Mouse (Mus musculus): ENCODE data around the gene Chst11. TPM values are rescaled to one million over a fixed set of nuclear protein-coding genes. Genes with fewer than 3 reads are reported as not detected.

The Chst11 gene
- total RNA-seq, 2 experiments from 2014 or later = 29.9 to 33.3 TPM

DNA sequence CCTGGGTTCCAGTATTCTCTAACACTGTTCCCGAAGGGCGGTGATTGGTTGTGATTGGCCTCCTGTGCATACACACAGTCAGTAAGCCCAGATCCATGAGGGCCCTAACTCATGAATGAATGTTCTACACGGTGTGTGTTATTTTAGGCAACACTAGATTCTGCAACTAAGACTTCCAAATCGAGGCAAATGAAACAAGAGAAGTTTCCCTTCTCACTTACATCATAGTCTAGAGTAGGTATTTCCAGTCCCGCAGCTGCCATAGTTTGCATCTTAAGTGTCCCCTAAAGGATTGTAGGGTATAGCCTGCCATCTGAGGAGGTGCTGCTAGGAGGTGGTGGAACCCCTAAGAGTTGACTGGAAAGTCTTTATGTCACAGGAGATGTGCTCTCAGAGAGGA lies 40.9 kb downstream of the Chst11 start:
- no peak for DNase-seq (ENCODE audit: low spot score in 2 of 2)
- intact Hi-C loops (cut with DNase I) = no loop called here

DNA sequence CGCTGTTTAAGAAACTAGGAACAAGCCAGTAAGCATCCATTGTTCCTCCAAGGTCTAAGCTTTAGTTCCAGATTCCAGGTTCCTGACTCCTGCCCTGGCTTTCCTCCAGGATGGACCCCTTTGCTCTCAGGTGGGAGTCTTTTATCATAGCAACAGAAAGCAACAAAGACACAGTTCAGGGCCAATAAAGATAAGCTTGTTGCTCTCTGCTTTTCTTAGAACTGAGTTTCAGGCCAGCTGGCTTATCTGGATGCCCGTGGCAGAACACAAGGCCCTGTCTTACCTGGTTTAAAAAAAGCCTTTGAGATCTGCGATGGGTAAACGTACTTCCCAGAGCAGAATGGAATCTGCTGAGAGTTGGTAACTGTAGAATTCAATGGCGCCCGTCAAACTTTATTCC lies 42.4 kb downstream of the Chst11 start:
- DNase-seq (ENCODE audit: low spot score in 2 of 2) = no peak
- intact Hi-C loops (cut with DNase I) = no loop called here

DNA sequence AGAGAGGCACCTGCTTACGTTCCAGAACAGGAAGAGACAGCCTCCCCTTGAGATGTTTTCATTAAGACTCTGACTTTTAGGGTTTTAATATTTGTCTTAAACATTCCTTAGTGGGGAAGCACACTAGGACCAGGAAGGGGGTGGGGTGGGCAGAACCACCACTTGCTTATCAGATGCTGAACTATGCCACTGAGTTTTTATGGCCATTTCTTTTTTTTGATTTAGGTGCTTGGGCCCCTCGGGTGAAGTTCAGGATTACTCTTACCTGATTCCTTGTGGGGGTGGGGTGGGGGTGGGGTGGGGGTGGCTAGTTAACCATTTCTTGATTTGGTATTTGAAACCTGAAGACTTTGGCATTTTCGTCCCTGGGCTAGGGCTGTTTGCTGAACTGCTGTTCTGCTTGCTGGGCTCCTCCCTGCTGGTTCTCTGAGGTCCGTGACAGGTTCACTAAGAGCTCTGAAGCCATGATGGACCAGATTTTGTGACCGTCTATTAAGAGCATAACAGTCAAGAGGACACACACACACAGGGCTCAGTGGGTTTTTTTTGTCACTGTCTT lies 44.9 kb downstream of the Chst11 start:
- no peak for DNase-seq (ENCODE audit: low spot score in 2 of 2)
- intact Hi-C loops (cut with DNase I) = no loop called here

DNA sequence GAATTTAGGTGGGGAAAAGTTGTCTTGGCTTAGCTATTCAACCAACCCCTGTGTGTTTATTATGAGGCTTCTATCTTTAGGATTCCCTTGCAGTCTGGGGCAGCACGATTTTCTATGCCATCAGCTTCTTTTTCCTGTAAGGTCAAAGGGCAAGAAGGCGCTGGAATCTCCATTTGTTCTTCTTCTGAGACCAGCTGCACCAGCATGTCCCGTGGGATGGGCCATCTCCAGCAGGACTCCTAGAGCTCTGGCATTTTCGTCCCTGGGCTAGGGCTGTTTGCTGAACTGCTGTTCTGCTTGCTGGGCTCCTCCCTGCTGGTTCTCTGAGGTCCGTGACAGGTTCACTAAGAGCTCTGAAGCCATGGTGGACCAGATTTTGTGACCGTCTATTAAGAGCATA lies 45.6 kb downstream of the Chst11 start:
- no peak for DNase-seq (ENCODE audit: low spot score in 2 of 2)
- intact Hi-C loops (cut with DNase I) = no loop called here

DNA sequence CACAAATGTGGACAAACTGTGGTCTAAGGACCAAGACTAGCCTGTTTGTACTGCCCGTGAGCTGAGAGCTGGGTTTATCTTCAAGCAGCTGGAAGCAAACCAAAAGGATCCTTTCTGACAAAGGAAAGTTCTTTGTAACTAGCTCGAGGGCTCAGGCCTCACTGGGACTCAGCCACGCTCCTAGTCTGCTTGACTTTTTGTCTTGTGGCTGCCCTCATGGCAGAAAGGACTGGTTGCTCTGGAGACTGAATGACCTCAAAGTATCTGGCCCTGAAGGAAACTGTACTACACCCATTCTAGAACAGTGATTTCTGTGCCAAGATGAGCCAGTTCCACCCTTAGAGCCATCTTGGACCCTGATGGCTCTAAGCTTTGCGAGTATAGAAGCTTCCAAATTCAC lies 46.3 kb downstream of the Chst11 start:
- DNase-seq (ENCODE audit: low spot score in 2 of 2) = no peak

DNA sequence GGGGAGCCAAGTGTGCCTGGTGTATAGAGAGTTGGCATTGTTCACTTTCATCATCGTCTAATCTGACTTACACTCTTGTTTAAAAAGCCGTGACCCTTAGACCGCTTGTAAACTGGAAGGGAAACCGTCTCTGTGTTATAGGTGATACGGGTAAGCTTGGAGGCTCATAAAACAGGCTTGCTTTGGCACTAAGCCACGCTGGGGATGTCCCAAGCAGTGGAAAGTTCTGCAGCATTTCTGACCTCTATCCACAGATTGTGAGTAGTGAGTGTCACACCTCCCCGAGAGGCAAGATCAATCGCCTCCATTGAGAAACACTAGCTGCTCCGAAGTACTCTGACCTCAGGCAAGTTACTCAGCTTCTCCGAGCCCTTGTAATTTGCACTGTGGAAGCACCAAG lies 47.3 kb downstream of the Chst11 start:
- no peak for DNase-seq (ENCODE audit: low spot score in 2 of 2)
- intact Hi-C loops (cut with DNase I) = no loop called here

More for the DNA sequence above, 46.3 kb downstream of the Chst11 start:
- intact Hi-C loops (cut with DNase I) = no loop called here

DNA sequence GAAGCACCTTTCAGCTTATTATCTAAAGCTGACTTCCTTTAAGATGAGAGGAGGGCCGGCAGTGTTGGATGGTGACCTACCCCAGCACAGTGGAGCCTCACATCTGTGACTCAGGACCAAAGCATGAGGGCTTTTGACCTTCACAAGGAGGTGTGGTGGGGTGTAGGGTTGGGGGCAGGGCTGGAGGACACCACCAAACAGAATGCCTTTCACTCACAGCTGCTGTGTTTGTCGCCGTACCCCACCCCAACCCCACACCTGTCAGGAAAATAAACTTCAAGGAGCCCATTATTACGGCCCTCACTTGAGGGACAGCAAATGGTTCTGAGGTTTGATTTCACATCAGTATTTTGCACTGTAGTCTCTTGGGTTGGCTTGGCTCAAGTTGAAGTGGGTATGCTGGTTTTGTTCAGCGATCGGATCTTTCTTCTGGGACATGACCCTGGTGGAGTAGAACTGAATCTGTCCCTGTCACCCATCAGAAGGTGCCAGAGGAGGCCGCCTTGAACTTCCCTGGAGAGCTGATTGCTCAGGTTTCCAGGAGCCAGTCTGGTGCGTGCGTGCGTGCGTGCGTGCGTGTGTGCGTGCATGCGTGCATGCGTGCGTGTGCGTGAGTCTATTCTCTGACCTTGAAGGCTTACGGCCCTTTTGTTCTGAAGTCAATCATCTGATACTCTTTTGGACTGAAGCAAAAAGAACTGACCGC lies 51.2 kb downstream of the Chst11 start:
- DNase-seq (ENCODE audit: low spot score in 2 of 2) = no peak
- intact Hi-C loops (cut with DNase I) = loop anchor here (5.0 kb wide), 1 partner anchor 49 kb away; the partner anchor contains the start of gene Chst11

DNA sequence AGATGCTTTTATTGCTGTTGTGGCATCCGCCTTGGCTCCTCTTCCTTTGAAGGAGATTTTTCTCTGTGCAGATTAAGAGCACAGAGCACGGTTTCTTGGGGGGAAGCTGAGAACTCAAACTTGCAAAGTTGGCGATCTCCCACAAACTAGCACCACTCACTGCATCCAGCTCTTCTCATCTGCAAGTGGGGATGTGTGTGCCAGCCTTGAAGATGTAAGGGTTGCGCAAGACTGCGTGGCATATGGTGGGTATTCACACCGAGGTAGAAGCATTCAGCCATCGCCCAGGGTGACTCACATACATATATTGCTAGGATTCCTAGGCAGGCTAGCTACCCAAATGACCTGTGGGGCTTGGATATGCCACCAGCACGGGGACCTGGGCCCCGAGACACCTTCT lies 52.9 kb downstream of the Chst11 start:
- peak; percentile 66 for DNase-seq (ENCODE audit: low spot score in 2 of 2)
- intact Hi-C loops (cut with DNase I) = loop anchor here (5.0 kb wide), 1 partner anchor 51 kb away; the partner anchor contains the start of gene Chst11

DNA sequence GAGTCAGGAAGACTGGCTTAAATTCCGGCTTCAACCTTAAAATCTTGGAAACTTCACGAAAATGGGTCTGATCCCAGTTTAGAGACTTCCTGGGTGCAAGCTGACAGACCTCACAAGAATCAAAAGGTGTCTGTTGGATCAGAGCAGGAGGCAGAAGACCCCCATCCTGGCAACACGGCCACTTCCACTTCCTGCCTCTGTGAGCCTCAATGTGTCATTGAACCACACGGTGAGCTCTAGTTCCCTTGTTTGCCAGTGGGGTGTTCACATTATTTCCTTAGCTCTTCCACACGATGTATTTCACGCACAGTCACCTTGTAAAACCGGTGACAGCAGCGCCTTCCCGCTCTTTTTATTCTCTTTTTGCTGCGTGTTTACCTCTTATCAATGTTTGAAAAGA lies 54.1 kb downstream of the Chst11 start:
- intact Hi-C loops (cut with DNase I) = loop anchor here (5.0 kb wide), 1 partner anchor 52 kb away; the partner anchor contains the start of gene Chst11
- no peak for DNase-seq (ENCODE audit: low spot score in 2 of 2)

DNA sequence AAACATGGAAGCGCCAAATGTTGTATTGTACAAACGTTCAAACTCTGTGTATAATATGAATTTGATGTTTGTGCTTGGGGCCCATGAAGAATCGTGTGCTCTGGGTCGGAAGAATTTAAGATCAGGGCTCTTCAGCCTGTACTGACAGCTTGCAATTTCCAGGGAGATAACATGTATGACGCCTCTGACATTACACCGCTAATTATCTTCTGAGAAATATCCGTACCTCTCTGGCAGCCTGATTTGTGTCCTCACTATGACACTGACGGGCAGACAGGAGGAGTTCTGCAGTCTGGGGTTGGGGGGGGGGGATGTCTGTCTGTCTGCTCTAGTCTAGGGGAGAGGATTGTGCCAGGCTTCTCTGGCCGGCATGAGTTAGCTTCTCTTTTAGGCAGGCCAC lies 56.6 kb downstream of the Chst11 start:
- DNase-seq (ENCODE audit: low spot score in 2 of 2) = no peak
- intact Hi-C loops (cut with DNase I) = loop anchor here (10.0 kb wide), 1 partner anchor 53 kb away; no protein-coding TSS in a partner anchor

DNA sequence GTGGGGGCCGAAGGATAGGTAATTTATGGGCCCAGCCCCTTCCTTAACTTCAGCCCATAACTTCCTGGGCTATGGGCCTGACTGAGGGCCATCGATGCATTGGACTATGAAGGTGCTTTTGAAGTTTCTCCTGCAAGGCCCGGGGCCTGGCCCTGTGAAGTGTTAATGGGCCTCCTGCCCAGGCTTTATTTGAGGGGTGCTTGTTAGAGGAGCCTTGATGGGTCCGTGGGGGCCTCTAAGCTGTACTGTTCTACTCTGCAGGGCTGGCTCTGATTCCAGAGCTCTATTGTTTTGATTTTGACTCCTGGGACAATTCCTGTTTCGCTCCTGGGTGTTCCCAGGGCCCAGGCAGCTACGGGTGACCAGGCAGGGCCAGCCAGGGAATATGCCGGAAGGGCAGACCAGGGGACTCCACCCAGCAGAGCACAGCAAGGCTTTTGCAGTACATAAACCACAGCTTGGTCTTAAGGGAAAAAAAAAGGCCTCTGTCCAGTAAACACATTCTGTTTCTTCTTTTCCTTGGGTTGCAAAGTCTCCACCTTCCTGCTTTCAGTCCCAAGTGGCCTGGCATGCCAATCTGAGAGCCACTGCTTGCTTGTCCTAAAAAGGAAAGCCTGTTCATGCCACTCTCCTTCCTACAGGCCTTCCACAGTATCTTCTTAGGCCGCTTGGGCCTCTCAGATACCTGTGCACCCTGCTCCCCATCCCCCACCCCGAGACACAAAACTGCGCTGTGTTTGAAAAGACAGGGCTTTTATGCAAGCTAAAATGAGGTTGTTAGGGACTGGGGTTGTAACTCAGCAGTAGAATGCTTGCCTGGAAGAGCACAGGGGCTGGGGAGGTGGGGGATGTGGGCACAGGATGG lies 57.5 kb downstream of the Chst11 start:
- intact Hi-C loops (cut with DNase I) = loop anchor here (10.0 kb wide), 1 partner anchor 52 kb away; no protein-coding TSS in a partner anchor
- DNase-seq (ENCODE audit: low spot score in 2 of 2) = no peak

DNA sequence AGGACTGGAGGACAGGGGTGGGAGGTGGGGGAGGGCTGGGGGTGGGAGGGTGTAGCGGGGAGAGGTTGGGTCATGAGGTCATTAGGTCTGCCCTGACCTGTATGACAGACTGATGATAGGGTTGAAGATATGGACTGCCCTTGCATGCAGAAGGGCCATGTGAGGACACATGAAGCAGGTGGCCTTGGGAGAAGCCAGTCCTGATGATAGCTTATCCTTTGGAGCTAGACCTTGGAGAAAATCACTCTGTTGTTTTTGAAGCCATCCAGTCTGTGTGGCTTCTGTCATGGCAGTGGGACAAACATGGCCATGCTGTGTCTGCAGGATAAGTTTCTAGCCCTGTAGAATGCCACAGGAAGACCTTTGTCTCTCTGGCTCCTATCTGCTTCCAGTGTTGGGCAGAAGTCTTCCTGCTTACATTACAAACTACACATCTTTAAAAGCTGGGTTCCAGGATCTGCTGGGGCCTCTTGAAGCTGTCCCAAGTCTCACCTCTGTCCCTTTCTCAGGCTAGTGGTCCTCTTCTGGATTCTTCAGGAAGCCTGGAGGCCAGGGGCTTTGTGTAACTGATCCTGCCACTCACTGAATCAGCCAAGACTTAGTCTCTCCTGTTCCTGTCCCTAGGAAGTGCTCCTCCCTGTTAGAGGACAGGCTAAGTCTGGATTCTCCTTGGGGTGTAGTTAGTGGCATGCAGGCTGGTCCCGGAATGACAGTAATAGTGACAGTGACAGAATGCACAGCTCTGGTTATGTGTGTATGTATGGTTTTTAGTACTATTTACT lies 58.4 kb downstream of the Chst11 start:
- intact Hi-C loops (cut with DNase I) = loop anchor here (10.0 kb wide), 1 partner anchor 51 kb away; no protein-coding TSS in a partner anchor
- DNase-seq (ENCODE audit: low spot score in 2 of 2) = no peak

DNA sequence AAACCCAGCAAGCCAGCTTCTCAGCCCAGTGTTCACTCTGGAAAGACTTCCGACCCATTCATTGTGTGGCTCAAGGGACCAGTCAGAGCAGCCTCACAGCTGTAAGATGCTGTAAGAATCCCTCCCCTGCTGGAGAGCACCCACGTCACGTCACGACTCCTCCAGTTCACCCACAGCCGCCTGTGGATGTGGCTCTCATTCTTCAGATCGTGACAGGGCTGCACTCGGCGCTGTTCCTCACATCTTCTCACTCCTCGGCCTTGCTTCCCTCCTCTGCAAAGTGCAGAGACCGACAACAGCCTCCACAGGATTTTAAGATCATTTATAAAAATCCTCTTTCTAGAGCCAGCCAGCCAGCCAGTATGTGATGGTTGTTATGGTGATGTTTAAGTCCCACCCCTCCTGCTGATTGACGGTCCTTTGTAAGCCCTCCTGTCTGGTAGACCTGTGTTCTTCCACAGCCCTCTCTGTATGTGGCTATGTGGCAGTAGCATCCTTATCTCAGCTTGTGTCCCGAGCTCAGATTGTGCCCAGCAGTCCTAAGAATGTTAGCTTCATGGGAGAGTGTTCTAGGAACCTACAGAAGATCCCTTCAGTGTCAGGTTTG lies 64.0 kb downstream of the Chst11 start:
- peak; percentile 57 to 71 for DNase-seq (ENCODE audit: low spot score in 2 of 2)
- intact Hi-C loops (cut with DNase I) = loop anchor here (1.0 to 10.0 kb wide), 2 partner anchors 45 to 46 kb away; no protein-coding TSS in a partner anchor

DNA sequence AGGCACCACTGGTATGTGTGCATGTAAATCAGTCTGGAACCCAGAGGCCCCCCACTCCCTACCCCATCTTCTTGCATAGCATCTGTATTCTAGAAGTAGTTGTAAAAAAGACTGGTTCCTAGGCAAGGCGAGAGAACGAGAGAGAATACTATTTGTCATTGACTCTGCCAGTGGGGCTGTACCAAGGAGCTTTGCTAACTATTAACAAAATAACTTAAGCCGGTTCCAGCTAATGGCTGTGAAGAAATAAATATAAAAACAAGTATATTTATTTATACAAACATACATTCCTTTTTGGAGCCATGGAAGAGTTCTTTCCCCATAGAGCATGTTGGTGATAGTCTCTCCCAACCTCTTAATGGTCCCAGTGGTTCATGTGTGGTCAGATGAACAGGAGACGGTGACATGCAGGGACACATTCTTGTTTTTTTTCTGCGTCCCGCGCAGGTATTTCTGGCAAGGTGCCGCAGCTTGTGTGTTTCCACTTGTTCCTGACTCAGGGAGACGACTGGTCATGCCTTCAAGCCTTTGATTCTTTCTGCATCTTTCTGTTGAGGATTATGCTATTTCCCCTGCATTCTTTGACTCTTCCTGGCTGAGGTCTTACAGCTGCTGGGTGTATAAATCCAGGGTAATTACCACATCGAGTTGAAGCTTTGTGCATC lies 68.7 kb downstream of the Chst11 start:
- DNase-seq (ENCODE audit: low spot score in 2 of 2) = no peak
- intact Hi-C loops (cut with DNase I) = no loop called here

DNA sequence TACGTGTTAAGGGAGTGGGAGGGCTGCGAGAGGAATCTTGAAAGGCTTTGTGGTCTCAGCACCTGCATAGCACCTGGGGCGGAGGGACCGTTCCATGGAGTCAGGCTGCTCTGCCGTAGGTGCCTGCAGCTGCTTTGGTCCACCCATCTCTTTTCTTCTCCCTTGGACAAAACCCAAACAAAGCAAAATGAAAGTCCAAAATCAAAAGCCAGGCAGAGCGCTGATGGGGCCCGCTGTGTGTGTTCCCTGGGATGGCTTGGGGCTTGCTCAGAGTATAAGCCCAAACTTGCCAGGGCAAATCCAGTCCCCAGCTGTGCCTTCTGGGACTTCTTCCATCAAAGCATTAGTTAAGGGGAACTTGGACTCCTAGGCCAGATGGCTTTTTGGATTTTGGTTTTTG lies 71.0 kb downstream of the Chst11 start:
- intact Hi-C loops (cut with DNase I) = no loop called here
- no peak for DNase-seq (ENCODE audit: low spot score in 2 of 2)

DNA sequence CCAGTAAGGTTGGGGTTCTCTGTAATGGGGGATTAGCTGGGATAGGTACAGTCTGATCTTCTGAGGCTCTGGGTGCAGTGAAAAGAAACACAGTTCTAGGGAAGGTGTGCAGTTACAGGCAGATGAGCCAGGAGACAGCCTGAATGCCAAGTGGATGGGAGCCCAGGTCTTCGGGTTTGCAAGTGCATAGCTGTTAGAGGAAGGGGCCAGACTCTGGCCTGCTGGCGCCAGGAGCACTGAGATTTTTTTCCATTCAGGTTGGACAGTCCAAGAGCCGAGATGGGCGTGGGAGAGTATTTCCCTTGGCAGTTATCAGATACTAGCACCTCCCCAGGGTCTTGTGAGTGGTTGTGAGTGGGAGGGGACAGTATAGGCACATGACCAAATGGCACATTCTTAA lies 71.6 kb downstream of the Chst11 start:
- intact Hi-C loops (cut with DNase I) = no loop called here
- no peak for DNase-seq (ENCODE audit: low spot score in 2 of 2)

DNA sequence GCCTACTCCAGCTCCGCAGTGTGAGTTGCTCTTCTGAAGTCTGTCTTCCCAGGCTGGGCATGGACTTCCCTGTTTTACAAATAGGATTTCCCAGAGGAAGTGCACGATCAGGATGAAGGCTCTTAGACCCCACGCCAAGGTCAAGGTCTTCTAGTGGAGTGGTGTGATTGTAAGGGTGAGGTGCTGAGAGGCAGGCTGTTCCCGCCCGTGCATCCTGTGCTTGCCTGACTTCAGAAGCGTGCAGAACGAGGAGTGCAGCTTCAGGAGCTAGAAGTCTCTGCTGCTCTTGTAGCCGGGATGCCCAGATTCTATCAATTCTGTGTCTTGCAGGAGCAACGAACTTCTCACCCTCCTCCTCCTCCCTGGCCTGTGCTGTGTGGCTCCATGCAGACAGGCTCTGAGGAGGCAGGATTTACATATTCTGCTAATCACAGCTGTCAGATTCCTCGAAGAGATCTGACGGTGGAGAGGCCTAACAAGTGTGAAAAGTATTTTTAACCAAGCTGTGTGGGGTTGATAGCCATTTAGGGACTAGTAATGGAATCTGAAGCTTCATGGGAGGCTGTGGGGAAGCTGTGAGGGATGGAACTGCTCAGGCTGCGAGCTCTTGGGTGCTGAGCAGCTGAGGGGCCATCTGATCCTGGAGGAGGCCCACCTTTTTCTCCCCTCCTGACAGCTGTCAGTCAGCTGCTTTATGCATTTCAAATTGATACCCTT lies 74.9 kb downstream of the Chst11 start:
- intact Hi-C loops (cut with DNase I) = loop anchor here (5.0 to 10.0 kb wide), 2 partner anchors 58 to 145 kb away; no protein-coding TSS in a partner anchor
- DNase-seq (ENCODE audit: low spot score in 2 of 2) = peak; percentile 29 to 38

DNA sequence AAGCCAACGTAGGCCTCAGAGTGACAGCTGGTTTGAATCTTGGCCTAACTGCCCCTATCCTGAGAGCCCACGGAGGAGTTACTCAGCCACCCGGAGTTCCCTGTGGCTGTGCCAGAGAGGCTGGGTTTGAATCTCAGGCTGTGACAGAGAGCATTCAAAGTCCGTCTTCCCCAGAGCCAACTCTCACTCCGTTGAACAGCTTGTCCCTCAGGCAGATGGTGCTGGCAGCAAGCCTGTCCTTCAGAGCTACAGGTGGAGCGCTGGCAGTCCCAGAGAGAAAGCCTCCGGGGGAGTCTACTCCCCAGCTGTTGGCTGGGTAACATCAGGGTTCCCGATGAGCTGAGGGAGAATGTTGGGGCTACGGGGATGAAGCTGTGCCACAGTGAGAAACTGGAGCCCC lies 77.0 kb downstream of the Chst11 start:
- DNase-seq (ENCODE audit: low spot score in 2 of 2) = peak; percentile 75
- intact Hi-C loops (cut with DNase I) = loop anchor here (5.0 to 10.0 kb wide), 2 partner anchors 60 to 148 kb away; no protein-coding TSS in a partner anchor
